Mouse (Mus musculus) midbrain, embryonic 10.5 days (tissue): ENCODE measurements around the gene Ginm1. TPM values are rescaled to one million over a fixed set of nuclear protein-coding genes. Genes with fewer than 3 reads are reported as not detected.

ENCODE experiments used
- DNase-seq: peaks from one replicate; pipeline ENCODE4 v3.0.0-alpha.2; 2017; ENCODE audit warnings: low spot score
- H3K27ac ChIP-seq: fragments of 300-500 bp; sonication (generic); replicated peaks from 2 replicates; pipeline ENCODE4 v1.5.1; 2016; ENCODE audit warnings: mild to moderate bottlenecking
- H3K27me3 ChIP-seq: fragments of 300-500 bp; sonication (generic); 2 replicates; pipeline ENCODE4 v1.6.1; 2016; ENCODE audit warnings: low read depth, mild to moderate bottlenecking; ENCODE audit not compliant: poor library complexity, severe bottlenecking
- H3K36me3 ChIP-seq: fragments of 300-500 bp; sonication (generic); 2 replicates; pipeline ENCODE4 v1.6.1; 2016; ENCODE audit warnings: mild to moderate bottlenecking, moderate library complexity
- H3K4me1 ChIP-seq: fragments of 300-500 bp; sonication (generic); 2 replicates; pipeline ENCODE4 v1.6.1; 2016
- H3K4me3 ChIP-seq: fragments of 300-500 bp; sonication (generic); 2 replicates; pipeline ENCODE4 v1.5.1; 2016; ENCODE audit warnings: mild to moderate bottlenecking, moderate library complexity
- H3K9me3 ChIP-seq: fragments of 300-500 bp; sonication (generic); replicated peaks from 2 replicates; pipeline ENCODE4 v1.6.1; 2016; ENCODE audit warnings: mild to moderate bottlenecking
- WGBS: fragments of 180-500 bp; shearing (Covaris S2); methylation state at CpG from one replicate; pipeline ENCODE4 v1.1.7; 2016; 5-methylcytosine and 5-hydroxymethylcytosine counted together
- microRNA-seq: library from miRNA; unstranded; fragments of <30 nt; microRNA quantifications from one replicate; pipeline ENCODE4, GENCODE M21; 2017
- polyA plus RNA-seq: library from polyadenylated mRNA; unstranded; fragments of >200 nt; fragmentation: Nextera tagmentation; extraction: Ambion mirVana; gene quantifications from 2 replicates; pipeline ENCODE4 v1.2.1, GENCODE M21; 2016

Ginm1 gene
- polyA plus RNA-seq, 1 experiment from 2014 or later: 54.6 TPM

DNA sequence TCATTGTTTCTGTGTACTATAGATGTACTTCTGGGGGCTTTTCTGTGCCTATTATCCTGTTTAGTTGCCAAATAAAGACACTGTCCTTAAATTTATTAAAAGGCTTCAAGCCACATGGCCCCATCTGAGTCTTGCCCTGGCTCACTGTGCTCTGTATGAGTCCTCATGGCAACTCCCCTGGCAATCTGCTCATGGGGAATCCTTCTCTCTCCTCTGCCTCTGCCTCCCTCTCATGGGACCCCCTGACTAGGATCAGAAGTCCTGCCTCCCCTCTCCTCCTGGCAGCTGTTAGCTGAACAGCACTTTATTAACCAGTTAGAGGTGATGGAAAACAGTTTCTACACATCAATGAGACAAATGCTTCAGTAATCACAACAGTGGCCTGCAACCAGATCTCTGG, 61.0 kb downstream of the Ginm1 start:
- Histone ChIP-seq H3K27me3 (no peaks in the 10 kb centered on the region), H3K4me3 (no peak overlapping the region), H3K4me1 (peaks cover 10% of the 10 kb centered on the region), H3K27ac (no peak overlapping the region), H3K36me3 (no peaks in the 10 kb centered on the region), H3K9me3 (no peaks in the 10 kb centered on the region)
- no peak for DNase-seq

DNA sequence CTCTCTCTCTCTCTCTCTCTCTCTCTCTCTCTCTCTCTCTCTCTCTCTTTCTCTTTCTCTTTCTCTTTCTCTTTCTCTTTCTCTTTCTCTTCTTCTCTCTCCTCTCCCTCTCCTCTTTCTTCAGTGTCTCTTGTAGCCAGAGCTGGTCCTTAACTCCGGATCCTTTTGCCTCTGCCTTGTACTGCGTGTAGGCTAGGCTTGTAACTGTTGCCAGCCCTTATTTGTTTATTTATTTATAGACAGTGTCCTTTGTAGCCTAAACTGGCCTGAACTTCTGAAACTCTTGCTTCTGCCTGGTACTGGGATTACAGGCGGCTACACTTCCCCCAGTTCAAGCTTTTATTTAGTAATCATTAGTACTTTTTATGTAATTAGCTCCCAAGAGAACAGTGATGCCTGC, 65.6 kb downstream of the Ginm1 start:
- no peak for DNase-seq
- Histone ChIP-seq H3K27me3 (no peaks in the 10 kb centered on the region), H3K4me3 (peak overlapping the region; percentile 88), H3K9me3 (no peaks in the 10 kb centered on the region), H3K4me1 (peaks cover 17% of the 10 kb centered on the region), H3K27ac (peak overlapping the region; percentile 89; the same call in 1 of the 2 replicates), H3K36me3 (no peaks in the 10 kb centered on the region)
- WGBS: 30% methylated on average over 3 of the region's 3 CpGs

DNA sequence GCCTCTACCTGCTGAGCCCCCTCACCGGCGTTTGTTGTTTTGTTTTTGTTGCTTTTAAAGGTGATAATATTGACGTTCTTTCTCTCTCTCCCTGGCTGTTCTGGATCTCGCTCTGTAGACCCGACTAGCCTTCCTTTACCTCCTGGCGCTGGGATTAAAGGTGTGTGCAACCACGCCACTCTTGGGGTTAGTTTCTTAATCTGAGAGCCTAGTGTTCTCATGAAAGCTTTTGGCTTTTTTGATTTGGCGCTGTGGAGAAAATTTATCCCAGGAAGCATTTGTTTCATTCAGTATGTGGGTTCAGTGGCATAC, 66.2 kb downstream of the Ginm1 start:
- H3K27me3 ChIP-seq: no peaks in the 10 kb centered on the region
- peak overlapping the region; percentile 89 for H3K27ac ChIP-seq
- DNase-seq: peak; percentile 14
- peaks cover 17% of the 10 kb centered on the region for H3K4me1 ChIP-seq
- WGBS: under 1% methylated on average over 8 of the region's 8 CpGs
- H3K4me3 ChIP-seq: peak overlapping the region; percentile 88
- H3K9me3 ChIP-seq: no peaks in the 10 kb centered on the region
- H3K36me3 ChIP-seq: no peaks in the 10 kb centered on the region

DNA sequence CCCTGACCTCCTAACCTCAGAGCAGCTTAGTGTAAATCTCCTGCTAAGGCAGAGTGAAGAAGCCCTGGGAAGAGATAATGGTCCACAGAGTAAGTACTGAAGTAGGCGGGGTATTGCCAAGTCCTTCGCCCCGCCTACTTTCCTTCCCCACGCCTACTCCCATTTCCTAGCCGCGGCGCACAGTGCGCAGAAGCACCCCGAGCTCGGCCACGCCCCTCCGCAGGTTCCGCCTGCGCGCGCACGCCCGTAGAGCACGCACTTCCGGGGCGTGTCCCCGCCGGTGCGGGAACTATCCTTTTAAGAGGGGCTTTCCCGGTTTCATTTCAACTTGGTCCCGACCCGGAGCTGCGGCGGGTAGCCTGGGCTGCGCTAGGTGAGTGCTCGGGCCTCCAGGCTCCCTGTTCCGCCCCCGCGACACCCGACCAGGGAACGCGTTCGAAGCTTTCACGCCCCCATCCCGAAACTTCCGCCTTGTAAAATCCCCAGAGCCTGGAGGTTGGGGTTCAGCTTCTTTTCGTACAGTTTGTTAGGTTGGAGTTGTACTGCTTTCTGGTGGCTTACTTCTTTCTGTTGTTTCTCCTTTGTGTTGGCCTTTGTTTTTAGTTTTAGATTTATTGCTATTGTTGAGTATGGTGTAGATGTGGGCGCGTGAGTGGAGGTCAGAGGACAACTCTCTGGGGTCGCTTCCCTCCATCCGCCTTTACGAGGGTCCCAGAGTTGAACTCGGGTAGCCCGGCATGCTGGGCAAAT, 66.7 kb downstream of the Ginm1 start, which contains the start of gene Katna1:
Gene Katna1, plus strand, starts transcription at position 250 of the 750 bp plus-strand sequence.
- no peaks in the 10 kb centered on the region for H3K9me3 ChIP-seq
- H3K4me3 ChIP-seq: peak within 1 kb of the TSS; percentile 88
- H3K27ac ChIP-seq: peak within 1 kb of the TSS; percentile 89
- no peaks in the 10 kb centered on the region for H3K27me3 ChIP-seq
- peak; percentile 95 for DNase-seq
- no peaks in the 10 kb centered on the region for H3K36me3 ChIP-seq
- WGBS: under 1% methylated on average over 49 of the region's 49 CpGs
- peaks cover 17% of the 10 kb centered on the region for H3K4me1 ChIP-seq

Small RNA genes lying within 50 kb of the gene (microRNA-seq; reads per million reads assigned to microRNA genes)
- 4.5 reads per million, percentile 9 among the genes with 10 or more reads in this experiment for gene Mir5104

Other genes starting within 250 kb of the Ginm1 start
- gene Lrp11, start 203.0 kb downstream of the Ginm1 start, polyA plus RNA-seq: 6.9 and 8.8 TPM in 2 replicates
- 74.9 and 90.2 TPM in 2 replicates for gene Nup43, start 125.3 kb downstream of the Ginm1 start, polyA plus RNA-seq
- gene Pcmt1, start 111.7 kb downstream of the Ginm1 start, polyA plus RNA-seq: 137 and 144 TPM in 2 replicates
- gene Lats1, start 111.6 kb downstream of the Ginm1 start, polyA plus RNA-seq: 8.4 and 10.5 TPM in 2 replicates
- 66.9 and 68.4 TPM in 2 replicates for gene Katna1, start 66.8 kb downstream of the Ginm1 start, polyA plus RNA-seq
- 41.5 and 43.8 TPM in 2 replicates for gene Ppil4, start 67 bp upstream of the Ginm1 start, polyA plus RNA-seq
- 0.02 TPM in 1 of 2 replicates, not detected in the other for gene Zc3h12d, start 39.6 kb upstream of the Ginm1 start, polyA plus RNA-seq
- gene Tab2, start 163.4 kb upstream of the Ginm1 start, polyA plus RNA-seq: 14.1 and 15.0 TPM in 2 replicates